Mouse (Mus musculus) forebrain, embryonic 10.5 days (tissue): Measurements from ENCODE around the gene Gm6760. TPM values are rescaled to one million over a fixed set of nuclear protein-coding genes. Genes with fewer than 3 reads are reported as not detected.

Source experiments
- DNase-seq: peaks from one replicate; pipeline ENCODE4 v3.0.0-alpha.2; 2017; ENCODE audit warnings: low spot score; ENCODE audit errors: extremely low spot score
- H3K27ac ChIP-seq: fragments of 300-500 bp; sonication (generic); 2 replicates; pipeline ENCODE4 v1.5.1; 2016; ENCODE audit warnings: mild to moderate bottlenecking
- H3K27me3 ChIP-seq: fragments of 300-500 bp; sonication (generic); 2 replicates; pipeline ENCODE4 v1.6.1; 2016; ENCODE audit warnings: mild to moderate bottlenecking; ENCODE audit not compliant: poor library complexity, severe bottlenecking
- H3K36me3 ChIP-seq: fragments of 300-500 bp; sonication (generic); replicated peaks from 2 replicates; pipeline ENCODE4 v1.6.1; 2016; ENCODE audit warnings: mild to moderate bottlenecking, moderate library complexity
- H3K4me1 ChIP-seq: fragments of 300-500 bp; sonication (generic); 2 replicates; pipeline ENCODE4 v1.6.1; 2016
- H3K4me3 ChIP-seq: fragments of 300-500 bp; sonication (generic); 2 replicates; pipeline ENCODE4 v1.5.1; 2016; ENCODE audit warnings: mild to moderate bottlenecking, moderate library complexity
- H3K9me3 ChIP-seq: fragments of 300-500 bp; sonication (generic); 2 replicates; pipeline ENCODE4 v1.6.1; 2016; ENCODE audit warnings: mild to moderate bottlenecking, moderate library complexity
- WGBS: fragments of 180-500 bp; shearing (Covaris S2); methylation state at CpG from one replicate; pipeline ENCODE4 v1.1.7; 2016; 5-methylcytosine and 5-hydroxymethylcytosine counted together
- polyA plus RNA-seq: library from polyadenylated mRNA; unstranded; fragments of >200 nt; fragmentation: Nextera tagmentation; extraction: Ambion mirVana; gene quantifications from 2 replicates; pipeline ENCODE4 v1.2.1, GENCODE M21; 2016

The Gm6760 gene
- not detected in 2 replicates for polyA plus RNA-seq

- no peak for DNase-seq
- no peak within 1 kb of the TSS for H3K4me3 ChIP-seq
- H3K9me3 ChIP-seq: no peaks in the 10 kb centered on the region
- no peaks in the 10 kb centered on the region for H3K36me3 ChIP-seq
- H3K27me3 ChIP-seq: no peaks in the 10 kb centered on the region
- H3K4me1 ChIP-seq: no peaks in the 10 kb centered on the region
- WGBS: 74% methylated on average over 2 of the region's 2 CpGs
- no peak within 1 kb of the TSS for H3K27ac ChIP-seq
Measured at GRCm38 (mm10) chrX:64152098-64152497, at the start of gene Gm6760. Gene Gm6760, minus strand, starts transcription at chrX:64152198.

GRCm38 (mm10) chrX:64181246-64181645 is 29.2 kb upstream of the Gm6760 start:
- Histone ChIP-seq H3K36me3 (no peaks in the 10 kb centered on the region), H3K4me3 (no peak overlapping the region), H3K27me3 (no peaks in the 10 kb centered on the region), H3K27ac (no peak overlapping the region), H3K9me3 (no peaks in the 10 kb centered on the region), H3K4me1 (no peaks in the 10 kb centered on the region)
- DNase-seq: no peak

GRCm38 (mm10) chrX:64173248-64173647 is 21.2 kb upstream of the Gm6760 start, which contains the start of gene 3830417A13Rik:
Gene 3830417A13Rik, plus strand, starts transcription at chrX:64173548.
- H3K4me3 ChIP-seq: no peak within 1 kb of the TSS
- no peaks in the 10 kb centered on the region for H3K4me1 ChIP-seq
- no peaks in the 10 kb centered on the region for H3K9me3 ChIP-seq
- no peak for DNase-seq
- 88% methylated on average over 11 of the region's 11 CpGs for whole genome bisulfite sequencing
- H3K27me3 ChIP-seq: no peaks in the 10 kb centered on the region
- H3K27ac ChIP-seq: no peak within 1 kb of the TSS
- no peaks in the 10 kb centered on the region for H3K36me3 ChIP-seq

Other genes with a start within 250 kb of the Gm6760 start
- 0.25 TPM in 2 replicates for gene 3830417A13Rik, start 21.4 kb upstream of the Gm6760 start, polyA plus RNA-seq
- 2.8 and 3.5 TPM in 2 replicates for gene Slitrk4, start 124.8 kb upstream of the Gm6760 start, polyA plus RNA-seq